Mouse (Mus musculus): ENCODE results near the gene Stat5b. TPM values are rescaled to one million over a fixed set of nuclear protein-coding genes. Genes with fewer than 3 reads are reported as not detected.

Gene Stat5b
- polyA plus RNA-seq, 1 experiment from 2014 or later = 11.4 TPM

DNA sequence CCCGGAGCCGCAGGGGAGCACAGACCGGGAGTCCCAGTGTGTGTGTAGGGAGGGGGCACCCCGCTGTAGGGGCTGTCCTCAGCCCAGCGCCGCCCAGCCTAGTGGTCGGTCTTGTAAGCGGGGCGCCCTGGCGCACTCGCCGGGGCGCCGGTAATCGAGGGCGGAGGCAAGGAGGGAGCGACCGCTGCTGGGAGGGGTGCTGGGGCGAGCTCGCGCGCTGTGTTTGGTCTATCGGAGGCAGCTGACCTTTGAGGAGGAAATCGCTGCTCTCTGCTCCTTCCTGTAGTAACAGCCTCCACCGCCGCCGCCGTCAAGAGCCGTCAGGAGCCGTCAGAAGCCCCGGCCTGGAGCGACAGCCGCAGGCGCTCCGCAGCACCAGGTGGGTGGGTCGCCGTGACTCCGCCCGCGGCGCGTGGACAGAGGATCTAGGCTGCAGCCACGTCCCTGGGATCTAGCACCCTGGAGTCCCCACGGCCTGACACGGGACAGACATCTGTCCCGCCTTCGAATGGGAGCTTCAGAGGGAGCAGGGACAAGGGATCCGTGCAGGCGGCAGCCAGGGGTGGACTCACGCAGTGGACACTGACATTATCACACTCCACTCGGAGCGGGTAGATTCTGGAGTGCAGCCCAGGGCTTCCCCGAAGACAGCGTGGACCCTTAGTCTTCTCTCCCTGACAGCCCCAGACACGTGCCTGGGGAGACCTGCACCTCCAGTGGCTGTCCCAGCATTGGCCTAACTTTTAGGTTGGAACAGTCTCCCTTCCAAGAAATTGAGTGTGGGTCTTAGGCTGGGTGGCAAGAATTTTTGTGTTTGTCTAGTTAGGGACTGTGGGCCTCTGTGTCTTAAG is 9.9 kb upstream of the Stat5b start:
- Histone ChIP-seq H3K36me3 (ENCODE audit: control insufficient read depth, insufficient read depth, low read length) (no peaks in the 10 kb centered on the region), H3K4me1 (ENCODE audit: control insufficient read depth, insufficient read depth, low read length) (no peaks in the 10 kb centered on the region), H3K9ac (ENCODE audit: low read length) (peak overlapping the region; percentile 47), H3K4me3 (ENCODE audit: low read depth, low read length) (peak overlapping the region; percentile 33), H3K4me2 (ENCODE audit: low read length) (peak overlapping the region; percentile 51), H3K27ac (ENCODE audit: low read depth, low read length) (no peak overlapping the region), H3K27me3 (replicated peaks; ENCODE audit: control insufficient read depth, insufficient read depth, low read length) (peaks cover 34% of the 10 kb centered on the region), H3K9me3 (replicated peaks; ENCODE audit: control insufficient read depth, low read length) (no peaks in the 10 kb centered on the region)
- DNase-seq (ENCODE audit: low spot score) = peak; percentile 28
- WGBS = 4% methylated on average over 52 of the region's 55 CpGs
- ATAC-seq = 0 out of 2 replicates have a peak, but pooled peaks have one; percentile 48

DNA sequence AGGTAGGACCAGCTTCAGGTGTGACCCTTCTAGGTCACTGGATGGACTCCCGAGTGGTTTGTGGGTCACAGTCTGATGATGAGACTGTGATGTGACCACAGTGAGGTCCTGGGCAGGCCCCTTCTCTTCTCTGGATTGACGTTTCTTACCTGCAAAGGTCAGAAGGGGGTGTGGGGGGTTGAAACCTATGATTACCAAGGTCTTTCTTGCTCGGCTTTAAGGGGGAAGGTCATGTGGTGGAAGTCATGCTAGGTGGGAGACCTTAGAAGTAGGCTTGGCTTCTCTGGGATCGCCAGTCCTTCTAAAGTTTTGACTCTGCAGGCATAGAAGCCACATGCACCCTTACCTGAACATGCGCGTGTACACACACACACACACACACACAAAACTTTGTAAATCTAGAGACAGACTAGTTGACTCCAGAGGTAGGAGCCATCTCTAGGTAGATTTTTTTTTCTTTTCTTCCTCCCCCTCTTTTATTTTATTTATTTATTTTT is 9.1 kb upstream of the Stat5b start:
- Histone ChIP-seq H3K27me3 (replicated peaks; ENCODE audit: control insufficient read depth, insufficient read depth, low read length) (peaks cover 34% of the 10 kb centered on the region), H3K9me3 (replicated peaks; ENCODE audit: control insufficient read depth, low read length) (no peaks in the 10 kb centered on the region), H3K4me2 (ENCODE audit: low read length) (peak overlapping the region; percentile 51; the same call in 1 of the 2 replicates), H3K4me1 (ENCODE audit: control insufficient read depth, insufficient read depth, low read length) (no peaks in the 10 kb centered on the region), H3K36me3 (ENCODE audit: control insufficient read depth, insufficient read depth, low read length) (no peaks in the 10 kb centered on the region), H3K4me3 (ENCODE audit: low read depth, low read length) (no peak overlapping the region), H3K27ac (ENCODE audit: low read depth, low read length) (no peak overlapping the region), H3K9ac (ENCODE audit: low read length) (no peak overlapping the region)
- DNase-seq (ENCODE audit: low spot score) = no peak
- ATAC-seq = no peak
- WGBS = 53% methylated on average over 6 of the region's 6 CpGs

GRCm38 (mm10) chr11:100858935-100859578 is 8.5 kb upstream of the Stat5b start, which contains the start of gene Stat5a:
Stat5a (plus strand) TSS chr11:100859351.
- no peaks in the 10 kb centered on the region for H3K9me3 ChIP-seq (replicated peaks; ENCODE audit: control insufficient read depth, low read length)
- H3K36me3 ChIP-seq (ENCODE audit: control insufficient read depth, insufficient read depth, low read length) = no peaks in the 10 kb centered on the region
- peak within 1 kb of the TSS; percentile 33 for H3K4me3 ChIP-seq (ENCODE audit: low read depth, low read length)
- H3K27ac ChIP-seq (ENCODE audit: low read depth, low read length) = no peak within 1 kb of the TSS
- H3K4me2 ChIP-seq (ENCODE audit: low read length) = peak within 1 kb of the TSS; percentile 51
- H3K27me3 ChIP-seq (replicated peaks; ENCODE audit: control insufficient read depth, insufficient read depth, low read length) = peaks cover 34% of the 10 kb centered on the region
- H3K9ac ChIP-seq (ENCODE audit: low read length) = peak within 1 kb of the TSS; percentile 47
- no peak for ATAC-seq
- no peaks in the 10 kb centered on the region for H3K4me1 ChIP-seq (ENCODE audit: control insufficient read depth, insufficient read depth, low read length)
- peak; percentile 40 for DNase-seq (ENCODE audit: low spot score)
- 51% methylated on average over 9 of the region's 9 CpGs for WGBS

GRCm38 (mm10) chr11:100857960-100858359 is 7.4 kb upstream of the Stat5b start:
- H3K27ac ChIP-seq (ENCODE audit: low read depth, low read length) = no peak overlapping the region
- no peak for DNase-seq (ENCODE audit: low spot score)
- no peak overlapping the region for H3K9ac ChIP-seq (ENCODE audit: low read length)
- no peak for ATAC-seq
- H3K27me3 ChIP-seq (replicated peaks; ENCODE audit: control insufficient read depth, insufficient read depth, low read length) = peaks cover 40% of the 10 kb centered on the region
- no peak overlapping the region for H3K4me3 ChIP-seq (ENCODE audit: low read depth, low read length)
- H3K4me1 ChIP-seq (ENCODE audit: control insufficient read depth, insufficient read depth, low read length) = no peaks in the 10 kb centered on the region
- no peak overlapping the region for H3K4me2 ChIP-seq (ENCODE audit: low read length)
- H3K9me3 ChIP-seq (replicated peaks; ENCODE audit: control insufficient read depth, low read length) = no peaks in the 10 kb centered on the region
- H3K36me3 ChIP-seq (ENCODE audit: control insufficient read depth, insufficient read depth, low read length) = no peaks in the 10 kb centered on the region
- WGBS = 71% methylated on average over 6 of the region's 6 CpGs

DNA sequence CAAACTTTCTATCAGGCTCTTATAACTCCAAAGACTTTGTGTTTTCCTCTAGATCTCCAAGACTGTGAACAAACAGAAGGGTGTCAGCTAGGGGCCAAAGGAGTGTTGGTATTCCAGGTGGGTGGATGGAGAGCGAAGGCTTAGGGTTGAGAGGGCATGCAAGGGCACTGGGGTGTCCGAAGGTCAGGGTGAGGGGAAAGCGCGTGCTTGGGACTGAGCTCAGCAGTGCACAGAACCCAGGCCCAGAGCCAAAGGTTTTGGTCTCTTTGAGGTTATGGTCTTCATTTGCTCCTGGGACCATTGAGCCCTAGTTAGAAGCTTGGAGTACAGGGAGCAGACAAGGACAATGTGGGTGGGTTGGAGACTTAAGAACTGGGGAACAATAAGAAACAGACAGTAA is 4.7 kb upstream of the Stat5b start:
- Histone ChIP-seq H3K4me1 (ENCODE audit: control insufficient read depth, insufficient read depth, low read length) (no peaks in the 10 kb centered on the region), H3K4me2 (ENCODE audit: low read length) (no peak overlapping the region), H3K36me3 (ENCODE audit: control insufficient read depth, insufficient read depth, low read length) (no peaks in the 10 kb centered on the region), H3K9me3 (replicated peaks; ENCODE audit: control insufficient read depth, low read length) (no peaks in the 10 kb centered on the region), H3K27me3 (replicated peaks; ENCODE audit: control insufficient read depth, insufficient read depth, low read length) (peaks cover 21% of the 10 kb centered on the region), H3K9ac (ENCODE audit: low read length) (no peak overlapping the region), H3K27ac (ENCODE audit: low read depth, low read length) (no peak overlapping the region), H3K4me3 (ENCODE audit: low read depth, low read length) (no peak overlapping the region)
- no peak for ATAC-seq
- no peak for DNase-seq (ENCODE audit: low spot score)
- 84% methylated on average over 4 of the region's 4 CpGs for WGBS

DNA sequence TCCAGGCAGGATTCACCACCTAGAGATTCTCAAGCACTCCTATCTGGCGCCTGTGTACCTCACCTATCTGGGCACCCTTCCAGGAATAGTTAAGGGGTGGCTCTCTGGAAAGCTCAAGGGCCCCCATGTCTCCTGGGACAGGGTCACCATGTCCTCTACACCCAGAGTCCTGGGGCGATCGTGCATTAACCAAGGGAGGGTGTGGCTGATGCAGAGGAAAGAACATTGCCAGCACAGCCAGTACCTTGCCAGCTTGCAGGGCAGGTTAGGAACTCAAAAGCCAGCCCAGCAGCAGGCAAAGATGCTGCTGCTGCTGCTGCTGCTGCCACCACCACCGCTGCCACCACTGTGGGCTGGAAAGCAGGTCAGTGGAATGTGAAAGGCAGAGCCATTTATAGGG is 3.7 kb upstream of the Stat5b start:
- peaks cover 14% of the 10 kb centered on the region for H3K27me3 ChIP-seq (replicated peaks; ENCODE audit: control insufficient read depth, insufficient read depth, low read length)
- no peak overlapping the region for H3K27ac ChIP-seq (ENCODE audit: low read depth, low read length)
- H3K36me3 ChIP-seq (ENCODE audit: control insufficient read depth, insufficient read depth, low read length) = no peaks in the 10 kb centered on the region
- no peak overlapping the region for H3K4me2 ChIP-seq (ENCODE audit: low read length)
- no peaks in the 10 kb centered on the region for H3K9me3 ChIP-seq (replicated peaks; ENCODE audit: control insufficient read depth, low read length)
- no peak overlapping the region for H3K4me3 ChIP-seq (ENCODE audit: low read depth, low read length)
- peaks cover 2% of the 10 kb centered on the region; the same call in 1 of the 2 replicates for H3K4me1 ChIP-seq (ENCODE audit: control insufficient read depth, insufficient read depth, low read length)
- ATAC-seq (no peak), DNase-seq (ENCODE audit: low spot score) (no peak)
- no peak overlapping the region for H3K9ac ChIP-seq (ENCODE audit: low read length)
- WGBS = 68% methylated on average over 4 of the region's 4 CpGs

DNA sequence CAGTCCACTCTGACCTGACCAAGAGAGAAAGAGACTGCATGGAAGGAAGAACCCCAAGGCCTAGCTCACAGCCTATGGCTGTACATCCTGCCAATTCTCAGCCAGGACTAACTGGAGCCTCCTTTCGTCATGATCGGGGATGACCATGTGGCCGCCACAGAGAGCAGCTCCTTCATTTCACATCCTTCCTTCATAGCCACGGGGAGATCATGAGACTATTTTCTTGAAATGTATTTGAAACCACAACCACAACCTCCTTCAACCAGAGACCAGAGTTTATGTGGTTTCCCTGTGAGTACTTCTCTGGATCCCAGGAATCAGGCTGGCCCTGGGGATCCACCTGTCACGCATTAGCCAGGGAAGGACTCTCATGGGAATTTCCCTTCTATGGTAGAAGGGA is 2.5 kb upstream of the Stat5b start:
- H3K4me1 ChIP-seq (ENCODE audit: control insufficient read depth, insufficient read depth, low read length) = peaks cover 8% of the 10 kb centered on the region; the same call in 1 of the 2 replicates
- no peak for DNase-seq (ENCODE audit: low spot score)
- H3K9me3 ChIP-seq (replicated peaks; ENCODE audit: control insufficient read depth, low read length) = no peaks in the 10 kb centered on the region
- H3K27me3 ChIP-seq (replicated peaks; ENCODE audit: control insufficient read depth, insufficient read depth, low read length) = peaks cover 5% of the 10 kb centered on the region; the same call in 1 of the 2 replicates
- no peak overlapping the region for H3K4me2 ChIP-seq (ENCODE audit: low read length)
- no peak overlapping the region for H3K27ac ChIP-seq (ENCODE audit: low read depth, low read length)
- H3K9ac ChIP-seq (ENCODE audit: low read length) = no peak overlapping the region
- 86% methylated on average over 5 of the region's 5 CpGs for WGBS
- no peak for ATAC-seq
- no peaks in the 10 kb centered on the region for H3K36me3 ChIP-seq (ENCODE audit: control insufficient read depth, insufficient read depth, low read length)
- H3K4me3 ChIP-seq (ENCODE audit: low read depth, low read length) = no peak overlapping the region

GRCm38 (mm10) chr11:100852088-100852487 is 1.6 kb upstream of the Stat5b start:
- DNase-seq (ENCODE audit: low spot score) (no peak), ATAC-seq (no peak)
- no peaks in the 10 kb centered on the region for H3K9me3 ChIP-seq (replicated peaks; ENCODE audit: control insufficient read depth, low read length)
- H3K27ac ChIP-seq (ENCODE audit: low read depth, low read length) = no peak overlapping the region
- no peak overlapping the region for H3K4me2 ChIP-seq (ENCODE audit: low read length)
- no peak overlapping the region for H3K9ac ChIP-seq (ENCODE audit: low read length)
- H3K4me1 ChIP-seq (ENCODE audit: control insufficient read depth, insufficient read depth, low read length) = peaks cover 8% of the 10 kb centered on the region; the same call in 1 of the 2 replicates
- H3K27me3 ChIP-seq (replicated peaks; ENCODE audit: control insufficient read depth, insufficient read depth, low read length) = peaks cover 5% of the 10 kb centered on the region; the same call in 1 of the 2 replicates
- WGBS = 90% methylated on average over 2 of the region's 2 CpGs
- H3K4me3 ChIP-seq (ENCODE audit: low read depth, low read length) = no peak overlapping the region
- no peaks in the 10 kb centered on the region for H3K36me3 ChIP-seq (ENCODE audit: control insufficient read depth, insufficient read depth, low read length)
